Mouse (Mus musculus) gastrocnemius, postnatal 36 days (tissue): ENCODE results near the gene Bcl7c. TPM values are rescaled to one million over a fixed set of nuclear protein-coding genes. Genes with fewer than 3 reads are reported as not detected.
"Not testable (repeated sequence)": the region's sequence is repeated elsewhere in the genome, so short reads cannot be mapped to it uniquely, and the experiment has no call there.

Experiments
- DNase-seq, 2 experiments: peaks; one replicate each; pipeline ENCODE4 v3.0.0; 2022
- intact Hi-C: fragments of 180-260 bp; cut with DNase I; formaldehyde crosslinking; loops from one replicate; pipeline ENCODE4 v1.15.1; 2025
- long read RNA-seq, 2 experiments: library from polyadenylated mRNA; stranded (forward); transcript quantifications; one replicate each; pipeline ENCODE4 v2.0.0; 2021
- total RNA-seq, 2 experiments: library from RNA; stranded (reverse); gene quantifications; 2 replicates each; pipeline ENCODE4 v1.2.3; 2021

Gene Bcl7c
- 10 to 100 TPM; 33.7 to 35.3 TPM for total RNA-seq
- long read RNA-seq, experiment 1, transcript Bcl7c-201 (6 exons, 1,132 nt), result major isoform, 14 of 20 reads
- long read RNA-seq, experiment 1, partial matches to known transcripts, result 1 of 20 reads
- long read RNA-seq, experiment 1, other reads (novel, unspliced or antisense), result 5 of 20 reads
- long read RNA-seq, experiment 2, transcript Bcl7c-201 (6 exons, 1,132 nt), result major isoform, 24 of 30 reads
- long read RNA-seq, experiment 2, partial matches to known transcripts, result 1 of 30 reads
- long read RNA-seq, experiment 2, other reads (novel, unspliced or antisense), result 4 of 30 reads

GRCm38 (mm10) chr7:127708207-127709078, at the start of gene Bcl7c:
Gene Bcl7c (minus strand): TSS chr7:127708933.
- intact Hi-C loops, result loop anchor here (2.0 kb wide), 1 partner anchor 34 kb away; no protein-coding TSS in a partner anchor
- DNase-seq, result peak; percentile 84 to 88

GRCm38 (mm10) chr7:127753741-127754140, 45.0 kb upstream of the Bcl7c start:
- no peak for DNase-seq
- intact Hi-C loops, result no loop called here

GRCm38 (mm10) chr7:127753158-127753557, 44.4 kb upstream of the Bcl7c start:
- intact Hi-C loops, result no loop called here
- no peak for DNase-seq

GRCm38 (mm10) chr7:127752069-127752468, 43.3 kb upstream of the Bcl7c start:
- intact Hi-C loops, result no loop called here
- DNase-seq, result no peak

GRCm38 (mm10) chr7:127751619-127752018, 42.9 kb upstream of the Bcl7c start:
- no peak for DNase-seq
- intact Hi-C loops, result no loop called here

GRCm38 (mm10) chr7:127750131-127751127, 41.7 kb upstream of the Bcl7c start:
- intact Hi-C loops, result no loop called here
- no peak for DNase-seq

- DNase-seq, result no peak
- intact Hi-C loops, result no loop called here
These were observed 39.5 kb upstream of the Bcl7c start for GRCm38 (mm10) chr7:127748235-127748560.

GRCm38 (mm10) chr7:127747559-127748234, 39.0 kb upstream of the Bcl7c start:
- intact Hi-C loops, result no loop called here
- DNase-seq, result no peak

- DNase-seq, result no peak
- intact Hi-C loops, result no loop called here
These were observed 38.1 kb upstream of the Bcl7c start for GRCm38 (mm10) chr7:127746494-127747491.

GRCm38 (mm10) chr7:127745652-127746493, 37.1 kb upstream of the Bcl7c start:
- peak; percentile 86 to 91 for DNase-seq
- intact Hi-C loops, result no loop called here

- intact Hi-C loops, result no loop called here
- DNase-seq, result peak; percentile 80 to 85
These were observed 36.5 kb upstream of the Bcl7c start for GRCm38 (mm10) chr7:127745251-127745651.

GRCm38 (mm10) chr7:127744366-127745045, 35.8 kb upstream of the Bcl7c start, which contains the start of gene Fbxl19:
Gene Fbxl19 (plus strand): TSS chr7:127744543.
- intact Hi-C loops, result loop anchor here (5.0 kb wide), 1 partner anchor 67 kb away; no protein-coding TSS in a partner anchor
- peak in 1 of 2 experiments; percentile 44 for DNase-seq

GRCm38 (mm10) chr7:127732066-127732465, 23.3 kb upstream of the Bcl7c start, which contains the start of gene Ctf2:
Gene Ctf2 (minus strand): TSS chr7:127732166.
- intact Hi-C loops, result not testable (repeated sequence)

GRCm38 (mm10) chr7:127730170-127730569, 21.4 kb upstream of the Bcl7c start:
- no peak for DNase-seq
- intact Hi-C loops, result no loop called here

More at GRCm38 (mm10) chr7:127732066-127732465, 23.3 kb upstream of the Bcl7c start, which contains the start of gene Ctf2:
- DNase-seq, result not testable (repeated sequence)

- no peak for DNase-seq
- intact Hi-C loops, result no loop called here
These were observed 19.2 kb upstream of the Bcl7c start for GRCm38 (mm10) chr7:127727898-127728297.

- DNase-seq, result no peak
- intact Hi-C loops, result no loop called here
These were observed 17.2 kb upstream of the Bcl7c start for GRCm38 (mm10) chr7:127725924-127726323.

GRCm38 (mm10) chr7:127725490-127725889, 16.8 kb upstream of the Bcl7c start:
- intact Hi-C loops, result no loop called here
- no peak for DNase-seq
